Mouse (Mus musculus) urinary bladder, adult 18-20 months (tissue): ENCODE measurements at regions not wholly inside any gene's neighbourhood (a gene's known extent, or its start where the extent isn't known, plus 50 kb on each side); places are given as distances from the start of the nearest gene placed in this dataset.

Experiments used
- DNase-seq, 2 experiments: peaks; one replicate each; pipeline ENCODE4 v3.0.0; 2022; ENCODE audit warnings: low spot score in 2 of 2, mixed read lengths in 2 of 2

- DNase-seq, result no peak
Observed at GRCm38 (mm10) chr1:92340644-92341043, 133.0 kb downstream of the Ndufa10 start.

GRCm38 (mm10) chr1:92338589-92338988 is 135.1 kb downstream of the Ndufa10 start:
- DNase-seq, result no peak

- no peak for DNase-seq
Observed at GRCm38 (mm10) chr1:92337450-92337849, 136.2 kb downstream of the Ndufa10 start.

- DNase-seq, result no peak
Observed at GRCm38 (mm10) chr1:92332248-92332584, 136.7 kb upstream of the Hdac4 start.

- no peak for DNase-seq
Observed at GRCm38 (mm10) chr1:92331559-92332247, 136.2 kb upstream of the Hdac4 start.

- no peak for DNase-seq
Observed at GRCm38 (mm10) chr1:92330181-92330580, 134.7 kb upstream of the Hdac4 start.

GRCm38 (mm10) chr1:92329491-92329890 is 134.0 kb upstream of the Hdac4 start:
- DNase-seq, result no peak

- no peak for DNase-seq
Observed at GRCm38 (mm10) chr1:92327141-92327540, 131.6 kb upstream of the Hdac4 start.

GRCm38 (mm10) chr1:92325281-92325680 is 129.8 kb upstream of the Hdac4 start:
- DNase-seq, result no peak

- no peak for DNase-seq
Observed at GRCm38 (mm10) chr1:92324091-92324950, 128.8 kb upstream of the Hdac4 start.

- DNase-seq, result no peak
Observed at GRCm38 (mm10) chr1:92317131-92317530, 121.6 kb upstream of the Hdac4 start.

- DNase-seq, result no peak
Observed at GRCm38 (mm10) chr1:92316191-92316723, 120.8 kb upstream of the Hdac4 start.

- no peak for DNase-seq
Observed at GRCm38 (mm10) chr1:92313001-92313597, 117.6 kb upstream of the Hdac4 start.

- DNase-seq, result no peak
Observed at GRCm38 (mm10) chr1:92309883-92310282, 114.4 kb upstream of the Hdac4 start.

GRCm38 (mm10) chr1:92309381-92309780 is 113.9 kb upstream of the Hdac4 start:
- DNase-seq, result no peak

GRCm38 (mm10) chr1:92308537-92308936 is 113.0 kb upstream of the Hdac4 start:
- DNase-seq, result no peak

- DNase-seq, result no peak
Observed at GRCm38 (mm10) chr1:92306042-92306441, 110.5 kb upstream of the Hdac4 start.

GRCm38 (mm10) chr1:92299041-92299440 is 103.5 kb upstream of the Hdac4 start:
- DNase-seq, result no peak

- no peak for DNase-seq
Observed at GRCm38 (mm10) chr1:92292681-92293380, 97.3 kb upstream of the Hdac4 start.

GRCm38 (mm10) chr1:92286966-92287342 is 91.5 kb upstream of the Hdac4 start:
- no peak for DNase-seq

GRCm38 (mm10) chr1:92286013-92286965 is 90.8 kb upstream of the Hdac4 start:
- no peak for DNase-seq
